Mouse (Mus musculus): ENCODE data around the gene Lrba. TPM values are rescaled to one million over a fixed set of nuclear protein-coding genes. Genes with fewer than 3 reads are reported as not detected.

Lrba gene
- polyA plus RNA-seq, 1 experiment: 23.5 TPM

DNA sequence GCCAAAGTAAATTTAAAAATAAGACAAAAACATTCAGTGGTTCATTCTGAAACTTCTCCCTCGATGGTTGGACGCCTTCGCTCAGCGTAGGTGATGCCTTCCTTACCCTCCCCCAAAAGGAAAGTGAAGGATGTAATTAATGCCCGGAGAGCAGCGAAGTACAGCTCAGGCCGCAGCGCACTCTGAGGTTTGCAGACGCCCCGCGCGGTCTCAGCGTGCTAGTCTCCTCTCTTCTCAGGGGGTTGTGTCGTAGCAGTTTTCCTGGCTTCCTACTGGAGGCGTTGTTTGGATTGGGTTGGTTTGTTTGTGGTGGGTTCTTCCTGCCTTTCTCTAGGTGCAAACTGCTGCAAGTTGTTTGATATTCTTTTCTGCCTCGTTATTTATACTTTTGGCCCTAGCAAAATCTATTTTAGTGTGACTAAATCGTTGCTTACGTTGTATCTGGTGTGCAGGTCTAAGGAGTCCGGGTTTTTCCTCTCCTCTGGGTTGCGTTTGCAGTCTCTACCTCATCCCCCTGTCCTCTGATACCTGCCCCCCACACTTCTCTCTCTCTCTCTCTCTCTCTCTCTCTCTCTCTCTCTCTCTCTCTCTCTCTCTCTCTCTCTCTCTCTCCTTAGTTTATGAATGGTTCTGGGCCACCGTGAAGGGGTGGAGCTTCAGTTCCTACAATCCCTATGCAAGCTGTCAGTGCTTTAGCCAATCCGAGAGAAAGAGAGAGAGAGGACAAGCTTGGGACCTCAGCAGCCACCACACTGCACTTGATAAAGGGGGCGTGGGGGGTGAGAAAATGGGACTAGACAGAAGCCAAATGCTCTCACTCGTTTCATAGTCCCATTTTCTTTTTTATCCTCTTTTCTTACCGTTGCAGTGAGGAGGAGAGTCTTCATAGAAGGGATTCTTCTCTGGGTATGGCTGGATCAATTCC, 323.9 kb downstream of the Lrba start, which contains the start of gene Mab21l2:
Gene Mab21l2, minus strand, starts transcription at position 539 of the 925 bp plus-strand sequence.
- DNase-seq (ENCODE audit: low read depth, low spot score): no peak
- WGBS: 52% methylated on average over 25 of the region's 25 CpGs

DNA sequence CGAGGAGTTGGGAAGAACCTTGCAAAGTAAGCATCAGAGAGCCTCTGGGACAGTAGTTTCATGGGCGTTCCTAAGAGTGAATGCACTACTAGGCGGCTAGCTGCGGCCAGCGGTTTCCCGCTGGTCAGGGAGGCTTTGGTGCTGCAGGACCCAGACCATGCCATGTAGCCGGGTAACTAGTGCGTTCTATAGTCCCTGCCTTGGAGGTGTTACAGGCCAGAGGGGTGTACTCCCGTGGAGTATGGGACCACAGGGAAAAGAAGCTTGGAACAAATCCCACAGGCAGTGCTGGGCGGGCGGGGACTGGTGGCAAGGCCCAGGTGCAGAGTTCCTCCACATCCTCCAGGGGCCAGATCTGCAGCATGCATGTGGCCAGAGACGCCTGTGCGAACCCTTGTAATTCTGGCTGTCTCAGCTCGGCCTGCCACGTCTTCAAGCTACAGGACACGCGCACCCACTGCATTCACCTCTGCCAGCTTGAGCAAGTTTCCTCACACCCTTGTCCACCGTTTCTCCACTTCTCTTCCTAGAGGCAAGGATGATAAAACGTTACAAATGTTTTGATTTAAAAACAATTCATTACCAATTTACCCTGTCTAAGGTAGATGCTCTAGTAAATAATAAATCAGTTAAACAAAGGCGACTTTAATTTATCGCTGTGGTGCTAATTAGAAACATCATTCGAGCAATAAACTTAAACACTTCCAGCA, 326.0 kb downstream of the Lrba start:
- 59% methylated on average over 22 of the region's 22 CpGs for WGBS
- no peak for DNase-seq (ENCODE audit: low read depth, low spot score)

DNA sequence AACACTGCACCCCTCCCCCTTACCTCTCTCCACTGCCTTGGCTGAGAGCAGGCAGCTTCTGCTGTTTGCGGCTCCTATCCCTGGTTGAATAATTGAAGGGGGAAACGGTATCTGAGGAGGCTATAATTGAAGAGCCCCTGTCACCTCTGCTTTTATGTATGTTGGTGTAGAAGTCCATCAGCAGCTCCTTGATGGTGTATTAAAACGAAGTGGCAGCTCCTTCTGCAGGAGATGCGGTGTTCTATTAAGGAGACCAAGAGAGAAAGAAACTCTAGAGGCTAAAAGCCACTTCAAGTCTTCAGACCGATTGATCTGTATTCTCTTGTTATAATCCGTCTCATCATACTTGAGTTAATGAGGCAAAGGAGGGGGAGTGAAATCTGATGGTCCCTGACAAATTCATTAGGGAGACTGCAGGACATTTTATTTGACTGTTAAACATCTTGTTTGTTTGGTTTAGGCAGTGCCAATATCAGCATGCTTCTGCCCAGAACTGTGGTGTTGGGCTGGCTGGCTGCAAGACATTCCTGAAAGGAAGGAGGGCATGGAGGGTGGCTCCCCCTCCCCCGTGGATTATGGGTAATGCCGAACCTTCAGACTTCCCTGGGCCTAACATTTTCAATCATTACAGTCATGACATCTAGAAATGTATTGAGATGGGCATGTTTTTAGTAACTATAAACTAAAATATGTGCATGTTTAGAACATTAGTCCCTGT, 326.7 kb downstream of the Lrba start:
- WGBS: 65% methylated on average over 8 of the region's 8 CpGs
- no peak for DNase-seq (ENCODE audit: low read depth, low spot score)

DNA sequence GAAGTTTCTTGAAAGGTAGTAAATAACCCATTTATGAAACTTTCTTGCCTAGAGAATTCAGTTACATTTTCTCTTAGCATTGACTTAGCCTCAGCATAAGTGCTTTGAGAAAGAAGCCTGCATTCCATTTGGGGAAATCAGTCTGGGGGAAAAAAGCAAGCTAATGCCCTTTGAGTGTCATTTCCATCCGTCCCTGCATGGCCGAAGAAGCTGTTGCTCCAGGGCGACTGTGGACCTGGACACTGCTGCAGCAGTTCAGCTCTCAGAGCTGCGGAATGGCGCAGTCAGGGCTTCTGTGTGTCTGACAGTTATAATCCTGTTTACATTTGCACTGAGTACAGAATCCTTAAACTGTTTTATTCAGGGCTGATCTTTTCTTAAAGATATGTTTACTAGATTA, 327.7 kb downstream of the Lrba start:
- 77% methylated on average over 5 of the region's 5 CpGs for WGBS
- no peak for DNase-seq (ENCODE audit: low read depth, low spot score)

DNA sequence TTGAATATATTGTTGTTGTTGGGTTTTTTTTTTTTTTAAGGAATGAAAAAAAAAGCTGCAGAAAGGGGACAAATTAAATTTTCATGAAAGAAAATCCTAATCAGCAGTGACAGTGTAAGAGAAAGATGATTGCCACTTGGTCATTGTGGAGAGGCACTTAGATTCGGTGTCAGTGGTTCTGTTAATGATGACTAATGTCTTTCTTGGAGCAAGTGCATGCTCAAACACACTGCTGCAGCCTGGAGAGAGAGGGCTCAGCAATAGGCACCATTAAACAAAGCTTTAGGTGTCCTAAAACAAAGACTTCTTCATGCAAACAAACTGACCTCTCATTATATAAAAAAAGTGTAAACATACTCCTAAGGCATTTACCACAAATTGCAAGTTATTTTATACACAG, 334.5 kb downstream of the Lrba start:
- DNase-seq (ENCODE audit: low read depth, low spot score): no peak
- 40% methylated on average over 1 of the region's 1 CpGs for WGBS

DNA sequence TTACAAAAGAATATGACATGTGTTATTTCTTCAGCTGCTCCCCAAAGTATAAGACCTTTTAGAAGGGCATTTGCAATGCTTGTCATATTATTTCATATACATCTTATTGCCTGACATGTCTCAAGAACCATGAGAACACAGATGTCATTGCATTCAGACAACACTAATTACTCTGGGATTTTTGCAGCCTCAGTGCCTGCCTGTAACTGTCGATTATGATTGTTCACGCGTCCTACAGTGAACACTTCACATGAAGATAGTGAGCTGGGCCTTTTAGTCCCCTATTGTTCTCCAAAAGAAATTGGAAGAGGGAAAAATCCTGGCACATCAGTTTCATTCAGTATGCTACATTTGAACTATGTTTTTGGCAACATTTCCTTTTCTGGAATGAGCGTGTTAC, 335.2 kb downstream of the Lrba start:
- no peak for DNase-seq (ENCODE audit: low read depth, low spot score)
- 87% methylated on average over 4 of the region's 4 CpGs for WGBS

DNA sequence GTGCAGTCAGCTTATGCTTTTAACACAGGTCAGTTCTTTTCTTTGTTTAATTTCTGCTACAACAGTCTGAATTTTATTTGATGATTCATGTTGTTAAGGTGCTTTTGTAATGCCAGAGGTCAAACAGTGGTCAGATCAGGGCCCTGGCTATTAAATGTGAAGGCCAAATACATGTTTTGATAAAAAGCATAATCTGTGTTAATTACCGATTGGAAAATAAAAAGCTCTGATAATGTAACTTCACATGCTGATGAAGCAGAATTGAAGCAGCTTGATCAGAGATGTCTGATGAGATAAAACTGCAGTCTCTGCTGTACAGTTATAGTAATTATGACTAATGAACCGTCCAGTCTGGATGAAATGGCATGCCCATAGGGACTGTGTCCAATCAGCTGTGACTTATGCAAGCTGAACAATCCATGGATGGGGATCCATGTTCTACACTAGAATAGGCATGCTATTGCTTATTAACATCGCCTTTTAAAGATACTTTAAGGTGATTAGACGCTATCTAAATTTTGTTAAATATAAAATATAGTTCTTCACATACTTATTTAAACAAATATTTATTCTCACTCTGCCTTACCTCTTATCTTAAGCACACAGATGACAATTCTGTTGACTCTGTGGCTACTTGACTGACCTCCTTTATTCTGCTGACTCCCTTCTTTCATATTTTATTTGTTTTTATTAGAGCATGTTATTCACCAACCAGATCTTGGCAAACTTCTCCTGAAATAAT, 336.0 kb downstream of the Lrba start:
- WGBS: 81% methylated on average over 4 of the region's 4 CpGs
- no peak for DNase-seq (ENCODE audit: low read depth, low spot score)

DNA sequence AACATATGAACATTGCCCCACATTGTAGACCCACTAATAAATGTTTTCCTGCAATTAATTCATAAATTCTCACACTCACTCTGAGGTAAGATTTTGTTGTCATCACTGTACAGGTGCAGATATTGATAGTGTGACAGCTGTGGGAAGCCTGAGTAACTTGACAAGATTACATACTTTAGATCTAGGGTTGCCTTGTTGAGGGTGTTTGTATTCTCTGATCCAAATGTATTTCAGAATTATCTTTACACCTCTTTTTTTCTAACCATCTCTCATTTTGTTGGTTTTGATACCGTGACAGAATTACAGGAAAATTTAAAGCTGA, 336.5 kb downstream of the Lrba start:
- 100% methylated on average over 1 of the region's 1 CpGs for WGBS
- no peak for DNase-seq (ENCODE audit: low read depth, low spot score)

DNA sequence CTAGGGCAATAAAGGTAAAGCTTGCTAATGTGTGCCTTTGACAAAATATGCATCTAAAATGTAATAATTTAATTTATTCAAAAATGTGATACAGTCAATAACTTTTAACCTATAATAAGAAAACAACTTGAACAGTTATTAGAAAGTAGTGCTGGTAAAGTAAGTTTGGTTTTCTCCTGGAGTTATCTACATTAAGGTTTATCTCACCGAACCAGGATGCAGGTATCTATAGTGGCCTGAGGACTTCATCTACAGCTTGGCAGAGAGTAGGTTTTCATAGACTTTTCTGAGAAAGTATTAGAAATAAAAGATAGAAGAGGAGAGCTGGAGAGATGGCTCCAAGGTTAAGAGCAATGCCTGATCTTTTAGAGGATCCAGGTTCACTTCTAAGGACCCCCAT, 336.9 kb downstream of the Lrba start:
- WGBS: 98% methylated on average over 1 of the region's 1 CpGs
- no peak for DNase-seq (ENCODE audit: low read depth, low spot score)

DNA sequence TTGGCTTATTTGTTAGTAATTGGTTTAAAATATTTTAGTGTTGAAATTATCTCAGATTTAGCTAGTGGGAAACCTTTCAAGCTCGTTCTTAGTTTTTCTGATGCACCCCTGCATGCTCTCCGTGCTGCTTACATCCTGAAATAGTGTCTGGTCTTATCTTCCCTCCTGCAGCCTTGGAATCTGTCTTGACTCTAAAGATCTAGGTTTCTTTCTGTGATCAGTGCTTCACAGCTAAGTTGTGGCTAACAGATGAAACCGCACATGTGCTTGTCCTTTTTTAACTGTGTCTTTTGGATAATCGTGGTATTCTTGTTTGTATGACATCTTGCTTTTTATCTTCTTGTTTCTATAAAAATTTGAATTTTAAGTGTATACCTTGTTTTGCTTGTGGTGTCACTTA, 342.8 kb downstream of the Lrba start:
- DNase-seq (ENCODE audit: low read depth, low spot score): no peak
- 87% methylated on average over 4 of the region's 4 CpGs for WGBS

DNA sequence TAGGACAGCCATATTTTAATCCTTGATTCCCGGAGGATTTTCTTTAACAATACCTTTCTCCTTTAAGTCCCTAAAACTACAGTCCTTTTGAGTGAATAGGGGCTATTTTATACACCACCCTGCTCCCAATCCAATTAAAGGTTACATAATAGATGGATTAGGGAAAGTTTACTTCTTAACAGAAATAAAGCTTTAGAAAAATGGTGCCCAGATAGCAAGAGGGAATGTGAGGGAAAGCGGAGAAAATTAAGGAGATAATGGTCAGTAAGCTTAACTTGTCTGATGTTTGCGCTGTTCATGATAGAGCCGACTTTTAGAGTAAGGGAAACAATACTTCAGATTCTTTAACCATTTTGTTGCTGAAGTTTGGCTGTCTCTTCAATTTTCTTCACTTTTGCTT, 347.0 kb downstream of the Lrba start:
- whole genome bisulfite sequencing: 68% methylated on average over 4 of the region's 4 CpGs
- DNase-seq (ENCODE audit: low read depth, low spot score): no peak

DNA sequence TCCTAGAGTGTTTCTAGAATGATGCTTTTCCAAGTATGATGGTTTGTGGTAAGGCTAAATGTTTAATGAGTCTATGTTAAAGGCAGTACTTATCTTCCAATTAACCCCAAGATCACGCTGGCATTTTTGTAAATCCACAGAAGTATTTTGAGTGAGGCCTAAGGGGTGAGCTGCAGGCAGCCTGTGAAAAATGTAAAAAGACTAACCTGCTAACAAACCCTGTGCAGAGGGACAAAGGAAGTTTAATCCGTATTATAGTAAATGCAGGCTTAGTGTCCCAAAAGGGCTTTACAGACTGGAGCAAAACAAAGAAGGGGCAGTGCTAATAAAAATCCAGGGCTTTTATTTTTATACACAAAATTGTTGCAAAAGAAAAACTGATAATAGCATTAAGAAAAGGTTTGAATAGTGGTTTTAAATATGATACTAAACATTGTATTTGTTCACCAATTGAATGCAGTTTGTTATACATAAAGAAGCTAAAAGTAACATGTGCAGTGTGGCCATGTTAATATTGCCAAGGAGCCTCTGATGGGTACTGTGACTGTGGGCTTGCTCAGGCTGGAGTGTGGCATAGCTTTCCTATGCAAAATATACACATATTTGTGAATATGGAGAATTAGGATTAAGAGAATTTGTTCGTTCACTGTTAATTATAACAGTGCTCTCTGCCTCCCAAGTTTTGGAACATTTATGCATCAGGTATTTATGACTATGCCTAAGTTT, 348.2 kb downstream of the Lrba start:
- no peak for DNase-seq (ENCODE audit: low read depth, low spot score)
- 85% methylated on average over 3 of the region's 3 CpGs for WGBS

DNA sequence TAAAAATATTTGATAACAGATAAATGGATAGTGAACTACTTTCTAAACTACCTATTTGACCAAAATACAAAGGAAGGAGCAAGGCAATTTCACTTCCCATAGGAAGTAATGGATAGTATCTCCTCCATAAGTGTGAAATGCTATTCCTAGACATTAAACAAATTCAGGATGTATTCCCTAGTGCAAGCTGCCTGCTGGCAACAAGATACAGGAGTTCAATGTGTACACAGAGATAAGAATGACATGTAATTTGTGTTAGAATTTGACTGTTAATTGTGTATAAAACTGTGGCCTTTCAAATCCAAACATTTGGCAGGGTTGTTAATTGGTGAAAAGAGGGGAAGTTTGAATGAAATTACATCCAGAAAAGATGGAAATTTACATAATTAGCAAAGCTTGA, 350.8 kb downstream of the Lrba start:
- no peak for DNase-seq (ENCODE audit: low read depth, low spot score)

DNA sequence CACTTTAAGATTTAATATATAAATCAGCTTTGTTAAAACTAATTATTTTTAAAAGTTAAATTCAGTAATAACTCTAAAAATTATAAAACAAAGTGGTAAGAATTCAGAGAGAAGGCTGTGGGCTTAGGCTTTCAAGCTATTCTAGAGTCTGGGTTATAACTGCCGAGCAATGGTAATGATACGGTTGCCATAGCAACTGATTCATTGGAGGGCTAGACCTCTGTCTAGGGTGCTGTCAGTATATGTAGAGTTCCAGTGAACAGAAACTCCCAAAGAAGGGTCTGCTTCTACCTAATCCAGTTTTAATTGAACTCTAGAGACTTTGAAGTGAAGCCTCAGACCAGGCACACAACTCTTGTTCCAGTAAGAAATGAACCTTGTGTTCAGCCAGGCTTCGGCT, 377.8 kb downstream of the Lrba start:
- WGBS: 91% methylated on average over 3 of the region's 3 CpGs
- no peak for DNase-seq (ENCODE audit: low read depth, low spot score)

DNA sequence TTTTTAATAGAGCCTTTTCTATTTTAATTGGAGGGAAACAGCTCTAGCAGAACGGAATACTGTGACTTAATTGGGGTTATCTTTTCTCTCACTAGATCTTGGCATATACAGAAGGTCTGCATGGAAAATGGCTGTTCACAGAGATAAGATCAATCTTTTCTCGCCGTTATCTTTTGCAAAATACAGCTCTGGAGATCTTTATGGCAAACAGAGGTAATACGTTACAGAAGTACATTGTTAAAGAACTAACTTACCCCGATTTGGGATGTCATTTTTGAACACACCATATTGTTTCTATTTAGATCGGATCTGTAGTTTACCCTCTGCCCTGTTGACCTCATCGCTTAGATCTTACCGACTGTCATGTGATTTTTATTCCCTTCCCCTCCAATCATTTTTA, 381.3 kb downstream of the Lrba start:
- WGBS: 93% methylated on average over 8 of the region's 8 CpGs
- DNase-seq (ENCODE audit: low read depth, low spot score): no peak

DNA sequence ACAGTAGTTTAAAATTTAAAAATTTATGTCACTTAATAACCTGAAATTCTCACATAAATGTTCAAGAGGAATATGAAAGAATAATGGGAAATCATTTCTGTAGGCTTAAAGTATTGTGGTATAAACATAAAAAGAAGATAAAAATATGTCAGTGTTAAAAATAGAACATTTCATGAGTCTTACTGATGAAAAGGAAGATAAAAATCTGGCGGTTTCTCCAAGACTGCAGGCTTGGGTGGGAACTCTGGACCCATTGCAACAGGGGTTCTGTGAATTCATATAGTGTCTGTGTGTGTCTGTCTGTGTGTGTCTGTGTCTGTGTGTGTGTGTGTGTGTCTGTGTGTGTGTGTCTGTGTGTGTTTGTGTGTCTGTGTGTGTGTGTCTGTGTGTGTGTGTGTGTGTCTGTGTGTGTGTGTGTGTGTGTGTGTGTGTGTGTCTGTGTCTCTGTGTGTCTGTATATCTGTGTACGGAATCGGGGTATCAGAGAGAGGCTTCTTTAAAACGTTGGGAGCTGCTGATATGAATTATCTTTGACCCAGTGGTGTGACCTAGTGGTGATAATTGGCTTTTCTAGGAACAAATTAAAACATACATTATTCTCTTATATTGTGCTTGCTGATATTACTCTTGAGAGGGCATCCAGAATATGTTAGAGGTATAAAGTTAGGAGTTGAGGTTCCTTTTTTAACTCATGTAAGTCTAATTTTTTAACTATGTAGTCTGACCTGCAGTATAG, 402.7 kb downstream of the Lrba start:
- no peak for DNase-seq (ENCODE audit: low read depth, low spot score)
- WGBS: 66% methylated on average over 4 of the region's 4 CpGs

DNA sequence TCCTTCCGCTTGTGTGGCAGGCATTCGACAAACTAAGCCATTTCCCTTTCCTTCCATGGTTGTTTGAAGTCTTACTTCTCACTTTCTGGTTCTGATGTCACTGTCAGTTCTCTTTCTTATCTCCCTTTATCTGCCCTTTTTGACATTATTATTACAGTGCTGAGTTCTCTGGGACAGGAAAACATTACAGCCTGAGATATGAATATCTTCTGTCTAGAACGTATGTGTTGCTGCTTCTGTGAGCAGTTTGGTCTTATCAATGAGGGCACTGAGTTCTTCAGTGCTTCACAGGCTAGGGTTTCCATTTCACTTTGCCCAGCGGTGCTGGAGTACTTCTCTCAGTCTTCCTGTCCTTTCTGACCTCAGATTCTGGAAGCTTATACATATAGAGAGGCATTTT, 404.9 kb downstream of the Lrba start:
- WGBS: 81% methylated on average over 4 of the region's 4 CpGs

DNA sequence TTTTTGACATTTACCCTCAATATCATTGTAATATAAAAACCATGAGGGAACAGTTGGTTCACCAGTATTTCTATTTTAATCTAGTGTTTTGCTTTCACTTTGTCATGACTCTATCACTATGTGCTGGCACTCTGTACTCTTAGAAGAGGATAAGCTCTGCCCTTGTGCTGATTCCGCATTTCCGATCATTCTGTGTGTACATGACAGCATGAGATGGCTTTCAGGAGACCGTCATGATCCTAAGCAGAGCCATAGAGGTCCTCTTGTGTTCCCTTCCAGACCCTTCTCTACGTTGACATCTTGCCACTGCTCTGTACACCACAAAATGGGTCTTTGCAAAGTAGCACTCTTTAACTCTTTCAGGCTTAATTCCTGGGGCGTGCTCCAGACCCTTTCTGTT, 411.0 kb downstream of the Lrba start:
- DNase-seq (ENCODE audit: low read depth, low spot score): no peak
- 77% methylated on average over 5 of the region's 5 CpGs for WGBS

More for the DNA sequence above, 404.9 kb downstream of the Lrba start:
- no peak for DNase-seq (ENCODE audit: low read depth, low spot score)

DNA sequence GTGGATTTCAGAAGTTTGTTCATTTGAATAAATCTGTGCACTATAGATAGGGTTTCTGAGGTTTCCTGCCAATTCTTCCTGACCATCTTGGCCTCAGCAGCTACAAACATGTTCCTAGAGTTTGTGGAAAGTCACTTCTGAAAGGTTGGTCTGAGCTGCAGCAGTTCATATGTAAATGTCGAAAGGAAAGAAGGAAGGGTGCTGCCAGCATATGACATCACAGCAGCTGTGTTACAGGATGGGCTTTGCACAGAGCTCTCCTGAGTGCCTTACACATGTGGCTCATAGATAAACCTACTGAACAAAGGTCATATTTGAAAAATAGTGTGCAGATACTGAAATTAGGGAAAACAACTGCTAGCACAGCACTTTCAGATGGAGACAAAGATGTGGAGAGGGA, 411.5 kb downstream of the Lrba start:
- no peak for DNase-seq (ENCODE audit: low read depth, low spot score)
- WGBS: 21% methylated on average over 1 of the region's 1 CpGs
